8 mouse cellular contexts compared by ENCODE assay signal in the genomic region with DNA sequence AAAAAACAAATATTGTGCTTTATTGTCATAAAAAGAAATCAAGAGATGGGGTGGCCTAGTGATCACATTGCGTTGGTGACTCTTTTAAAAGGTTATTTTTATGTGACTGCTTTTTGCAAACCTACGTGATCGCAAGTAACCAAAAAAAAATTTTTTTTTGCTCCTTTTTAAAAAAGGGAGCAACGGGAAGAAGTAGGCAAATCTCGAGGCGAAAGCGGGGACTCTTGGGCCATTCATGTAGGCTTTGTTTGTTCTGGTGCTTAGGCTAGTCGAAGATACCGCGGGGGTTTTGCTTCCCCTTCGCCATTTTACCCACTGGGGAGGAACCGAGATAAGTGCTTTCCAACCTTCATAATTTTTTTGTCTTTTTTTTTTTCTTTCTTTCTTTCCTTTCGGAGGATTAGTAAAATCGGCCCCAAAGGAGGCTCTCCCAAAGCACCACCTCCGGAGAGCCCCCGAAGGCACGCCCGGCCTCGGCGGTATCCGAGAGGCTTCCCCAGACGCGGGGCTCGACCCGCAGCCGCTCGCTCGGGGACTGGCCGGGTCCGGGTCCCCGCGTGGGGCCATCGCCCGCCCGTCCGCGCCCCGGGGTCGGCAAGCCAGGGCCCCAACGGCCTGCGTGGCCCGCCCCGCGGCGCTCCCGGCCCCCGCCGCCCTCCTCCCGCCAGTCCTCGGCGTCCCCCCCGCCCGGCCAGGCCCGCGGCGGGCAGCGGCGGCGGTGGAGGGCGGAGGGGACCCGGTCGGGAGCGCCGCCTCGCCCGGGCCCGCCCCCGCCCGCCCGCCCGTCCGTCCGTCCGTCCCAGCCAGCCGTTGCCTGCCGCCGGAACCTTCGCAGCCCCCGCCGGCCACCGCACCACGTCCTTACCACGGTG. TPM values are rescaled to one million over a fixed set of nuclear protein-coding genes. Genes with fewer than 3 reads are reported as not detected.
DNase-seq lines count a peak whose midpoint lies in the region; ATAC-seq and TF ChIP-seq lines count a peak whose summit lies in the region.

No protein-coding gene starts in this region.

- H3K9me3 ChIP-seq in E14TG2a.4 (ENCODE audit: low read length) = no peaks in the 10 kb centered on the region
- no peaks in the 10 kb centered on the region for H3K9me3 ChIP-seq in heart, embryonic 15.5 days (replicated peaks)

- peaks cover 41% of the 10 kb centered on the region for H3K4me1 ChIP-seq in E14TG2a.4 (replicated peaks; ENCODE audit: low read depth, low read length)
- no peaks in the 10 kb centered on the region; the same call in 1 of the 2 replicates for H3K4me1 ChIP-seq in embryonic fibroblast, embryonic 13.5 days (ENCODE audit: control insufficient read depth, insufficient read depth, low read length)
- H3K4me1 ChIP-seq in heart, embryonic 15.5 days (replicated peaks) = peaks cover 13% of the 10 kb centered on the region
- peaks cover 4% of the 10 kb centered on the region for H3K4me1 ChIP-seq in lung, adult 2 months (ENCODE audit: control insufficient read depth, insufficient read depth, low read length)

- ATAC-seq in heart, embryonic 15.5 days (replicated peaks; ENCODE audit: insufficient number of reproducible peaks, insufficient read depth, low FRiP score, low read depth) = peak; percentile 13

- peak overlapping the region; percentile 88 for H3K4me3 ChIP-seq in E14TG2a.4 (replicated peaks; ENCODE audit: low read length)
- H3K4me3 ChIP-seq in embryonic fibroblast, embryonic 13.5 days (ENCODE audit: insufficient read depth, low read length) = peak overlapping the region; percentile 91
- peak overlapping the region; percentile 92 for H3K4me3 ChIP-seq in heart, embryonic 15.5 days
- H3K4me3 ChIP-seq in lung, adult 2 months (replicated peaks; ENCODE audit: extremely low read depth, low read depth, low read length) = peak overlapping the region; percentile 98

- WGBS in heart, embryonic 15.5 days = under 1% methylated on average over 54 of the region's 83 CpGs
- WGBS in lung, adult 2 months = under 1% methylated on average over 75 of the region's 83 CpGs

- peaks cover 25% of the 10 kb centered on the region for H3K36me3 ChIP-seq in E14TG2a.4 (ENCODE audit: insufficient read depth, low read length)
- peaks cover 8% of the 10 kb centered on the region; the same call in 1 of the 2 replicates for H3K36me3 ChIP-seq in heart, embryonic 15.5 days

- no peak for TF ChIP-seq CTCF in E14TG2a.4 (conservative IDR thresholded peaks at IDR 0.05; ENCODE audit: low read length)
- TF ChIP-seq CTCF in embryonic fibroblast, embryonic 13.5 days (IDR thresholded peaks at IDR 0.05; ENCODE audit: borderline replicate concordance, insufficient read depth, low read length) = no peak
- TF ChIP-seq CTCF in lung, adult 2 months (IDR thresholded peaks at IDR 0.05; ENCODE audit: insufficient read depth, low read length) = no peak

- peak overlapping the region; percentile 99 for H3K9ac ChIP-seq in heart, embryonic 15.5 days

- DNase-seq in adrenal gland, postnatal 4 days (ENCODE audit: low spot score in 2 of 2) = peak; percentile 17 to 18
- peak; percentile 70 for DNase-seq in kidney, postnatal 14 days
- DNase-seq in lung, adult 2 months = peak; percentile 68
- DNase-seq in ovary, postnatal 14 days (ENCODE audit: low spot score) = peak; percentile 39
- DNase-seq in thymus, postnatal 14 days = peak; percentile 67

- H3K4me2 ChIP-seq in heart, embryonic 15.5 days = peak overlapping the region; percentile 77

- H3K27ac ChIP-seq in embryonic fibroblast, embryonic 13.5 days (ENCODE audit: insufficient read depth, low read length) = peak overlapping the region; percentile 93
- peak overlapping the region; percentile 100 for H3K27ac ChIP-seq in heart, embryonic 15.5 days

- no peak; the same call in 1 of the 2 replicates for TF ChIP-seq POLR2A in embryonic fibroblast, embryonic 13.5 days (IDR thresholded peaks at IDR 0.05; ENCODE audit: low read depth, low read length)
- TF ChIP-seq POLR2A in lung, adult 2 months (IDR thresholded peaks at IDR 0.05; ENCODE audit: borderline replicate concordance, extremely low read depth, low read depth, low read length) = no peak

- no peaks in the 10 kb centered on the region for H3K27me3 ChIP-seq in E14TG2a.4 (ENCODE audit: insufficient read depth, low read length)
- H3K27me3 ChIP-seq in heart, embryonic 15.5 days = no peaks in the 10 kb centered on the region

RNA-seq across cellular contexts. Expression of gene Gtf2a1, which starts 1.4 kb away (rescaled TPM):
- total RNA-seq in adrenal gland, postnatal 4 days (2021) = 10 to 100 TPM; 46.8 to 48.2 TPM
- 62.0 and 85.9 TPM in 2 replicates for polyA plus RNA-seq in embryonic fibroblast, embryonic 13.5 days (2011; ENCODE audit: insufficient read length, low read depth, missing spikeins)
- 24.5 and 27.9 TPM in 2 replicates for polyA plus RNA-seq in heart, embryonic 15.5 days (2015; fragmentation: Nextera tagmentation; extraction: Ambion mirVana)
- polyA plus RNA-seq in lung, adult 2 months (2012; rRNA removed) = 11.8 and 13.7 TPM in 2 replicates

Comparison
In these comparisons a context has a peak if more than half of its experiments do, and no peak if none do; other contexts are left out.
1. Peak in every context shown above with its lines: DNase-seq, ATAC-seq, H3K4me3 ChIP-seq and H3K27ac ChIP-seq.
2. DNase-seq: peak in every context shown above with its lines; median percentile 70 in kidney, postnatal 14 days; 68 in lung, adult 2 months; 67 in thymus, postnatal 14 days; 39 in ovary, postnatal 14 days; 18 in adrenal gland, postnatal 4 days.